Mouse (Mus musculus) heart, adult 2 months (tissue): ENCODE data around the gene Pum2. TPM values are rescaled to one million over a fixed set of nuclear protein-coding genes. Genes with fewer than 3 reads are reported as not detected.

Experiments
- DNase-seq, 2 experiments: peaks; one replicate each; pipeline ENCODE4 v3.0.0; 2021
- H3K27ac ChIP-seq: fragments of 200-600 bp; 2 replicates; pipeline ENCODE4 v1.8.1; 2022
- H3K27me3 ChIP-seq: fragments of 200-500 bp; 2 replicates; pipeline ENCODE4 v1.6.1; 2012; ENCODE audit warnings: mild to moderate bottlenecking, low read length, inconsistent platforms, mixed read lengths; ENCODE audit not compliant: control insufficient read depth, insufficient read depth
- H3K36me3 ChIP-seq: fragments of 200-500 bp; 2 replicates; pipeline ENCODE4 v1.6.1; 2012; ENCODE audit warnings: low read length, inconsistent platforms; ENCODE audit not compliant: control insufficient read depth, insufficient read depth
- H3K4me1 ChIP-seq: fragments of 200-500 bp; 2 replicates; pipeline ENCODE4 v1.6.1; 2011; ENCODE audit warnings: low read length; ENCODE audit not compliant: control insufficient read depth, insufficient read depth
- H3K4me3 ChIP-seq: fragments of 200-600 bp; 2 replicates; pipeline ENCODE4 v1.8.1; 2022
- H3K79me2 ChIP-seq: fragments of 200-500 bp; replicated peaks from 2 replicates; pipeline ENCODE4 v1.6.1; 2012; ENCODE audit warnings: mild to moderate bottlenecking, inconsistent platforms, low read length, moderate library complexity, mixed read lengths; ENCODE audit not compliant: control insufficient read depth, insufficient read depth
- H3K9ac ChIP-seq: fragments of 200-500 bp; 2 replicates; pipeline ENCODE4 v1.6.1; 2012; ENCODE audit warnings: low read depth, mild to moderate bottlenecking, control low read depth, inconsistent platforms, low read length, mixed read lengths
- CTCF ChIP-seq: fragments of 200-600 bp; IDR thresholded peaks from 2 replicates; pipeline ENCODE4 v1.8.1; 2022; ENCODE audit warnings: antibody characterized with exemption, mild to moderate bottlenecking, moderate library complexity
- EP300 ChIP-seq: fragments of 200-500 bp; IDR thresholded peaks from 2 replicates; pipeline ENCODE4 v1.6.1; 2011; ENCODE audit warnings: low read depth, low read length, control low read depth; ENCODE audit not compliant: insufficient read depth
- POLR2A ChIP-seq: fragments of 200-500 bp; IDR thresholded peaks from 2 replicates; pipeline ENCODE4 v1.6.1; 2011; ENCODE audit warnings: mild to moderate bottlenecking, low read depth, low read length, control low read depth; ENCODE audit not compliant: insufficient read depth
- WGBS: fragments of 180-500 bp; shearing (Covaris S2); methylation state at CpG from one replicate; pipeline ENCODE4 v1.1.7; 2018; 5-methylcytosine and 5-hydroxymethylcytosine counted together
- intact Hi-C: fragments of 180-260 bp; cut with DNase I; formaldehyde crosslinking; loops from one replicate; pipeline ENCODE4 v1.15.1; 2025
- polyA plus RNA-seq: library from polyadenylated mRNA; depleted of rRNA; stranded (reverse); fragments of >200 nt; gene quantifications from 2 replicates; pipeline ENCODE4 v1.2.3, GENCODE M21; 2012
- total RNA-seq, 2 experiments: library from RNA; stranded (reverse); gene quantifications; 2 replicates each; pipeline ENCODE4 v1.2.3; 2021

Gene Pum2
- total and polyA plus RNA-seq, 3 experiments = 38.6 to 130 (median 130) TPM

- intact Hi-C loops = no loop called here
- Histone ChIP-seq H3K79me2 (no peaks in the 10 kb centered on the region), H3K4me1 (no peaks in the 10 kb centered on the region), H3K9ac (no peak overlapping the region), H3K27me3 (no peaks in the 10 kb centered on the region), H3K27ac (no peak overlapping the region), H3K4me3 (no peak overlapping the region), H3K36me3 (peaks cover 6% of the 10 kb centered on the region)
- peak in 1 of 2 experiments; percentile 23 for DNase-seq
- TF ChIP-seq POLR2A (no peak), EP300 (no peak), CTCF (no peak)
- WGBS = 71% methylated on average over 2 of the region's 2 CpGs
These were observed 54.8 kb downstream of the Pum2 start for GRCm38 (mm10) chr12:8728739-8729138.

GRCm38 (mm10) chr12:8753654-8754053 is 79.7 kb downstream of the Pum2 start:
- Histone ChIP-seq H3K4me1 (no peaks in the 10 kb centered on the region), H3K79me2 (no peaks in the 10 kb centered on the region), H3K9ac (no peak overlapping the region), H3K27me3 (no peaks in the 10 kb centered on the region), H3K36me3 (peaks cover 3% of the 10 kb centered on the region), H3K4me3 (no peak overlapping the region), H3K27ac (no peak overlapping the region)
- intact Hi-C loops = no loop called here
- WGBS = 89% methylated on average over 2 of the region's 2 CpGs
- TF ChIP-seq CTCF (no peak), POLR2A (no peak), EP300 (no peak)
- DNase-seq = no peak

GRCm38 (mm10) chr12:8754116-8754515 is 80.2 kb downstream of the Pum2 start:
- no peak for TF ChIP-seq EP300
- TF ChIP-seq POLR2A = no peak
- no peak for TF ChIP-seq CTCF
- no peak overlapping the region for H3K9ac ChIP-seq
- intact Hi-C loops = no loop called here
- no peaks in the 10 kb centered on the region for H3K79me2 ChIP-seq
- H3K36me3 ChIP-seq = peaks cover 2% of the 10 kb centered on the region
- H3K27ac ChIP-seq = no peak overlapping the region
- no peak overlapping the region for H3K4me3 ChIP-seq
- H3K27me3 ChIP-seq = no peaks in the 10 kb centered on the region
- peak in 1 of 2 experiments; percentile 42 for DNase-seq
- no peaks in the 10 kb centered on the region for H3K4me1 ChIP-seq
- 58% methylated on average over 4 of the region's 4 CpGs for WGBS

- Histone ChIP-seq H3K27me3 (no peaks in the 10 kb centered on the region), H3K27ac (no peak overlapping the region), H3K4me1 (no peaks in the 10 kb centered on the region), H3K9ac (no peak overlapping the region), H3K4me3 (no peak overlapping the region), H3K79me2 (no peaks in the 10 kb centered on the region), H3K36me3 (no peaks in the 10 kb centered on the region)
- intact Hi-C loops = no loop called here
- 98% methylated on average over 3 of the region's 3 CpGs for WGBS
- TF ChIP-seq EP300 (no peak), CTCF (peak; percentile 37)
- no peak for DNase-seq
These were observed 84.1 kb downstream of the Pum2 start for GRCm38 (mm10) chr12:8758029-8758428.

- DNase-seq = no peak
- Histone ChIP-seq H3K4me1 (no peaks in the 10 kb centered on the region), H3K36me3 (no peaks in the 10 kb centered on the region), H3K27me3 (no peaks in the 10 kb centered on the region), H3K27ac (no peak overlapping the region), H3K79me2 (no peaks in the 10 kb centered on the region), H3K4me3 (no peak overlapping the region), H3K9ac (no peak overlapping the region)
- TF ChIP-seq POLR2A (no peak), EP300 (no peak), CTCF (no peak)
- intact Hi-C loops = no loop called here
- 36% methylated on average over 4 of the region's 4 CpGs for WGBS
These were observed 85.2 kb downstream of the Pum2 start for GRCm38 (mm10) chr12:8759115-8759514.

- DNase-seq = no peak
- TF ChIP-seq POLR2A = no peak
- TF ChIP-seq CTCF = no peak
- TF ChIP-seq EP300 = no peak
- H3K79me2 ChIP-seq = no peaks in the 10 kb centered on the region
- WGBS = 87% methylated on average over 6 of the region's 6 CpGs
- H3K27me3 ChIP-seq = no peaks in the 10 kb centered on the region
- H3K4me3 ChIP-seq = no peak overlapping the region
- no peaks in the 10 kb centered on the region for H3K36me3 ChIP-seq
- no peak overlapping the region for H3K27ac ChIP-seq
- intact Hi-C loops = no loop called here
- no peaks in the 10 kb centered on the region for H3K4me1 ChIP-seq
- no peak overlapping the region for H3K9ac ChIP-seq
These were observed 85.8 kb downstream of the Pum2 start for GRCm38 (mm10) chr12:8759779-8760178.
